Mouse (Mus musculus) forebrain, postnatal 0 days (tissue): ENCODE measurements around the gene Drc7. TPM values are rescaled to one million over a fixed set of nuclear protein-coding genes. Genes with fewer than 3 reads are reported as not detected.

ENCODE experiments used
- ATAC-seq: fragments of 200-750 bp; cut with Nextera tagmentation; 2 replicates; pipeline ENCODE4 v1.8.0; 2017; ENCODE audit warnings: mild to moderate bottlenecking, moderate library complexity
- DNase-seq: peaks from one replicate; pipeline ENCODE4 v3.0.0-alpha.2; 2015
- H3K27ac ChIP-seq: fragments of 300-500 bp; sonication (generic); 2 replicates; pipeline ENCODE4 v1.5.1; 2014; ENCODE audit warnings: low read depth, mild to moderate bottlenecking, antibody characterized with exemption, low read length, moderate library complexity, mixed read lengths
- H3K27me3 ChIP-seq: fragments of 300-500 bp; sonication (generic); 2 replicates; pipeline ENCODE4 v1.6.1; 2014; ENCODE audit warnings: mild to moderate bottlenecking, low read length, mixed read lengths; ENCODE audit not compliant: insufficient read depth
- H3K36me3 ChIP-seq: fragments of 300-500 bp; sonication (generic); 2 replicates; pipeline ENCODE4 v1.6.1; 2014; ENCODE audit warnings: mild to moderate bottlenecking, moderate library complexity; ENCODE audit not compliant: insufficient read depth
- H3K4me1 ChIP-seq: fragments of 300-500 bp; sonication (generic); 2 replicates; pipeline ENCODE4 v1.6.1; 2014; ENCODE audit warnings: antibody characterized with exemption; ENCODE audit not compliant: insufficient read depth
- H3K4me2 ChIP-seq: fragments of 300-500 bp; sonication (generic); 2 replicates; pipeline ENCODE4 v1.6.1; 2014; ENCODE audit warnings: low read depth, mild to moderate bottlenecking, moderate library complexity
- H3K4me3 ChIP-seq: fragments of 300-500 bp; sonication (generic); 2 replicates; pipeline ENCODE4 v1.5.1; 2014; ENCODE audit warnings: low read depth, low read length, mixed read lengths
- H3K9ac ChIP-seq: fragments of 300-500 bp; sonication (generic); 2 replicates; pipeline ENCODE4 v1.6.1; 2014; ENCODE audit warnings: mild to moderate bottlenecking
- H3K9me3 ChIP-seq: fragments of 300-500 bp; sonication (generic); 2 replicates; pipeline ENCODE4 v1.6.1; 2016; ENCODE audit warnings: low read length
- CTCF ChIP-seq: sonication (generic); IDR thresholded peaks from 2 replicates; pipeline ENCODE4 v1.5.1; 2016; ENCODE audit warnings: antibody characterized with exemption, control low read depth, low read depth
- WGBS: fragments of 180-500 bp; shearing (Covaris S2); extraction: QIAGEN DNeasy Blood & Tissue Kit; methylation state at CpG from one replicate; pipeline ENCODE4 v1.1.7; 2014; 5-methylcytosine and 5-hydroxymethylcytosine counted together
- polyA plus RNA-seq: library from polyadenylated mRNA; unstranded; fragments of >200 nt; fragmentation: Nextera tagmentation; extraction: Ambion mirVana; gene quantifications from 2 replicates; pipeline ENCODE4 v1.2.1, GENCODE M21; 2015
- total RNA-seq: library from RNA; depleted of rRNA; stranded (reverse); fragments of >200 nt; gene quantifications from 2 replicates; pipeline ENCODE4 v1.2.3, GENCODE M21; 2014; rRNA removed

Drc7 gene
- total and polyA plus RNA-seq, 2 experiments from 2014 or later = 3.7 to 4.4 TPM

GRCm38 (mm10) chr8:95126497-95126896, 71.6 kb downstream of the Drc7 start:
- DNase-seq (no peak), ATAC-seq (no peak)
- Histone ChIP-seq H3K4me3 (no peak overlapping the region), H3K9me3 (no peaks in the 10 kb centered on the region), H3K27ac (no peak overlapping the region), H3K4me2 (no peak overlapping the region), H3K9ac (no peak overlapping the region), H3K4me1 (no peaks in the 10 kb centered on the region), H3K36me3 (peaks cover 23% of the 10 kb centered on the region), H3K27me3 (no peaks in the 10 kb centered on the region)
- no peak for TF ChIP-seq CTCF
- WGBS = 88% methylated on average over 11 of the region's 11 CpGs

- ATAC-seq (no peak), DNase-seq (no peak)
- no peak overlapping the region for H3K4me2 ChIP-seq
- H3K36me3 ChIP-seq = peaks cover 27% of the 10 kb centered on the region
- WGBS = 78% methylated on average over 9 of the region's 9 CpGs
- no peak overlapping the region for H3K4me3 ChIP-seq
- H3K27ac ChIP-seq = no peak overlapping the region
- no peaks in the 10 kb centered on the region for H3K4me1 ChIP-seq
- no peak overlapping the region for H3K9ac ChIP-seq
- no peaks in the 10 kb centered on the region for H3K27me3 ChIP-seq
- H3K9me3 ChIP-seq = no peaks in the 10 kb centered on the region
- TF ChIP-seq CTCF = no peak
Measured at GRCm38 (mm10) chr8:95127658-95128057, 72.8 kb downstream of the Drc7 start.

Other genes with a start within 250 kb of the Drc7 start
- gene Ccl17, start 244.7 kb upstream of the Drc7 start, total RNA-seq = not detected in 2 replicates
- gene Ccl17, start 244.7 kb upstream of the Drc7 start, polyA plus RNA-seq = 4.7 and 5.0 TPM in 2 replicates
- 87.3 and 89.6 TPM in 2 replicates for gene Coq9, start 216.8 kb upstream of the Drc7 start, total RNA-seq
- 45.4 and 52.6 TPM in 2 replicates for gene Coq9, start 216.8 kb upstream of the Drc7 start, polyA plus RNA-seq
- 50.1 and 51.1 TPM in 2 replicates for gene Ciapin1, start 216.7 kb upstream of the Drc7 start, total RNA-seq
- gene Ciapin1, start 216.7 kb upstream of the Drc7 start, polyA plus RNA-seq = 108 and 120 TPM in 2 replicates
- gene Polr2c, start 197.7 kb upstream of the Drc7 start, total RNA-seq = 59.5 and 82.7 TPM in 2 replicates
- 101 and 119 TPM in 2 replicates for gene Polr2c, start 197.7 kb upstream of the Drc7 start, polyA plus RNA-seq
- 123 and 171 TPM in 2 replicates for gene Dok4, start 178.8 kb upstream of the Drc7 start, total RNA-seq
- gene Dok4, start 178.8 kb upstream of the Drc7 start, polyA plus RNA-seq = 97.5 and 117 TPM in 2 replicates
- 6.8 and 8.1 TPM in 2 replicates for gene Ccdc102a, start 137.0 kb upstream of the Drc7 start, total RNA-seq
- 4.4 and 4.8 TPM in 2 replicates for gene Ccdc102a, start 137.0 kb upstream of the Drc7 start, polyA plus RNA-seq
- 0.10 TPM in 1 of 2 replicates, not detected in the other for gene Adgrg5, start 131.4 kb upstream of the Drc7 start, total RNA-seq
- 0.06 and 0.12 TPM in 2 replicates for gene Adgrg5, start 131.4 kb upstream of the Drc7 start, polyA plus RNA-seq
- gene Adgrg1, start 80.4 kb upstream of the Drc7 start, total RNA-seq = 107 and 188 TPM in 2 replicates
- gene Adgrg1, start 80.4 kb upstream of the Drc7 start, polyA plus RNA-seq = 79.8 and 101 TPM in 2 replicates
- 0.67 and 1.2 TPM in 2 replicates for gene Adgrg3, start 37.4 kb upstream of the Drc7 start, total RNA-seq
- 0.47 and 0.69 TPM in 2 replicates for gene Adgrg3, start 37.4 kb upstream of the Drc7 start, polyA plus RNA-seq
- gene Katnb1, start 26.1 kb downstream of the Drc7 start, total RNA-seq = 43.9 and 50.6 TPM in 2 replicates
- gene Katnb1, start 26.1 kb downstream of the Drc7 start, polyA plus RNA-seq = 44.7 and 49.5 TPM in 2 replicates
- 53.9 and 54.1 TPM in 2 replicates for gene Kifc3, start 147.7 kb downstream of the Drc7 start, total RNA-seq
- 32.7 and 33.2 TPM in 2 replicates for gene Kifc3, start 147.7 kb downstream of the Drc7 start, polyA plus RNA-seq